Mouse (Mus musculus) gastrocnemius, adult 2 months (tissue): ENCODE data around the gene Oas1d. TPM values are rescaled to one million over a fixed set of nuclear protein-coding genes. Genes with fewer than 3 reads are reported as not detected.
"Not testable (repeated sequence)": the region's sequence is repeated elsewhere in the genome, so short reads cannot be mapped to it uniquely, and the experiment has no call there.

Experiments used
- DNase-seq: peaks from one replicate; pipeline ENCODE4 v3.0.0; 2022
- H3K27ac ChIP-seq: fragments of 200-600 bp; 2 replicates; pipeline ENCODE4 v1.8.1; 2022; ENCODE audit warnings: mild to moderate bottlenecking
- H3K4me3 ChIP-seq: fragments of 200-600 bp; 2 replicates; pipeline ENCODE4 v1.8.1; 2022; ENCODE audit warnings: mild to moderate bottlenecking, moderate library complexity
- CTCF ChIP-seq: fragments of 200-600 bp; IDR thresholded peaks from 2 replicates; pipeline ENCODE4 v1.8.1; 2022; ENCODE audit warnings: antibody characterized with exemption, mild to moderate bottlenecking, moderate library complexity
- intact Hi-C: fragments of 180-260 bp; cut with DNase I; formaldehyde crosslinking; loops from one replicate; pipeline ENCODE4 v1.15.1; 2025
- long read RNA-seq, 2 experiments: library from polyadenylated mRNA; stranded (forward); transcript quantifications; one replicate each; pipeline ENCODE4 v2.0.0; 2021
- total RNA-seq, 2 experiments: library from RNA; stranded (reverse); gene quantifications; 2 replicates each; pipeline ENCODE4 v1.2.3; 2021

Oas1d gene
- total RNA-seq, result not detected
- long read RNA-seq, experiment 1, result 0 reads
- long read RNA-seq, experiment 2, result 0 reads

DNA sequence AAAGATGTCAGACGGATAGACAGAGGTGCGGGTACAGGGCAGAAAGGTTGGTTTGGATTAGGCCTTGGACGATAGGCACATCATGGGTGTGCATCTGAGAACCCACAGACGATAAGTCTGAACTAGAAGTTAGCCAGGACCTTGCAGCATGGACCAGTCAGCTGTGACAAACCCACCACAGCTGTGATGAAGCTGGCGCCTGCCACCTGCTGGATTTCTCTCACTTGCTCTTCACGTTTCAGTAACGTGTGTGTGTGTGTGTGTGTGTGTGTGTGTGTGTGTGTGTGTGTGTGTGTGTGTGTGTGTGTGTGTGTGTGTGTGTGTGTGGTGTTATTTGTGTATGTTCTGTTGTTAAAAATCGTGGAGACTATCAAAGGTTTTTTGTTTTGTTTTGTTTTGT, at the start of gene Oas1d:
Gene Oas1d (plus strand): TSS at position 333 of the 400 bp plus-strand sequence.
- H3K27ac ChIP-seq, DNase-seq, intact Hi-C loops, H3K4me3 ChIP-seq: not testable (repeated sequence)

DNA sequence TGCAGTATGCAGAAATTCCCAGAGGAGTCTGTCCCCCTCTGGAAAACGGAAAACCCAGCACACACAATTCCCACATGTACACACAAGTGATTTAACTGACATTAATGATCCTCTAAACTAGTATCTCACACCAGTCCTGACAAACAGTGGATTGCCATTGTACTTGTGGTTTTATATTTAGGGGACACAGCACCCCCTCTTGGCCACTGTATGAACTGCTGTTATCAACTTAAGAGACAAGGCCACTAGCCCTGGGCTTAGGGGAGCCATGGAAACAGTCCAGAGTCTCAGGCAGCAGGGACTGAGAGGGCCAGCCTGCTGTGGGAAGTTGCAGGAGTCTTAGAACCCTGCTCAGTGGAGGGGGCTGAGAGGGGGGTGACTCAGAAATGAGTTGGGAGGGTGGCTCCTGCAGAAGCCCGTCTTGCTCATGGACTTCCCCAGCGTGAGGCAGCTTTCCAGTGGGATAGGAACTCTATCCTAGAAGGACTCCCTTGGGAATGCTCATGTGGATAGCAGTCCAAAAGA, 48.9 kb upstream of the Oas1d start:
- Histone ChIP-seq H3K4me3 (no peak overlapping the region), H3K27ac (no peak overlapping the region)
- peak; percentile 26; the same call in 1 of the 2 replicates for TF ChIP-seq CTCF
- intact Hi-C loops, result no loop called here
- no peak for DNase-seq

DNA sequence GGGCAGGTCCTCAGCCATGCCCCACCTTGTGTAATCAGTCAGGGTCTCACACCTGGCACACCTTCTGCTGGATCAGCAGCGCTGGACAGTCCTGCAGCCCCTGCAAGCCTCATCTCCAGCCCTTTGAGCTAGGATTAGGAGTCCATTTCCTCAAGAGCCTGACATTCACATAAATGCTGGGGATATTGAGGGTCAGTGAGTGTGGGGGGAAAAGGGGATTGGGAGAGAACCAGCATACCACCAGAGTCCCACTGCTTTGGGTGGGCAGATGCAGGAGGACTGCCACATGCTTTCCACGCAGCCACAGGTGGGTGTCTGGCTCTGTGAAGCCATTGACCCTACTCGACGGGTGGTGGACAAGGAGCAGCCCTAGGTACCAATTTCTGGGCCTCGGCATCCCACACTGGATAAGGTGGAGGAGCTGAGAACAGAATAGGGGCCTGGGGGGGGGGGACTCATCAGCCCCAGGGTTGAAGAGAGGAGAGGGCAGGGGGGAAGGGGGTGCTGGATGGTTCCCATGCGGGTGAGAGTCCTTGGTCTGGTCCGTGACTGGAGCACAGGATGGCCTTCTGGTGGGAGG, 44.8 kb upstream of the Oas1d start:
- no peak overlapping the region for H3K4me3 ChIP-seq
- intact Hi-C loops, result no loop called here

DNA sequence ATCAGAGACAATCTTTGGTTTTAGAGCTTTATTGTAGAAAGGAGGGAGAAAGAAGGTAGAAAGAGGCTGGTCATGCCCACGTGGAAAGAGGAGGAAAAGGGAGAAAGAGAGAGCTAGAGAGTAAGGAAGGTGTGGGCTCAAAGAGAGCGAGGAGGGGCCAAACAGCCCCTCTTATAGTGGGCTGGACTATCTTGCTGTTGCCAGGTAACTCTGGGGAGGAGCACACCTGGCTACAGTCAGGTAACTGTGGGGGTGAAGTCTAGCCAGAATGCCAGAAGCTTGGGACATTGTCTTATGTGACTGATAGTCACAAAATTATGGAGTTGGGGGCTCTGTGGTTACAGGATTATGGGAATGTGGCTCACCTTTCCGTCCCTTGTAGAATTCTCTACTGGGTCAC, 44.3 kb upstream of the Oas1d start:
- TF ChIP-seq CTCF, result no peak
- H3K27ac ChIP-seq, result no peak overlapping the region
- no peak overlapping the region for H3K4me3 ChIP-seq
- intact Hi-C loops, result no loop called here
- DNase-seq, result no peak

More for the DNA sequence above, 44.8 kb upstream of the Oas1d start:
- no peak for DNase-seq
- no peak for TF ChIP-seq CTCF
- H3K27ac ChIP-seq, result no peak overlapping the region

DNA sequence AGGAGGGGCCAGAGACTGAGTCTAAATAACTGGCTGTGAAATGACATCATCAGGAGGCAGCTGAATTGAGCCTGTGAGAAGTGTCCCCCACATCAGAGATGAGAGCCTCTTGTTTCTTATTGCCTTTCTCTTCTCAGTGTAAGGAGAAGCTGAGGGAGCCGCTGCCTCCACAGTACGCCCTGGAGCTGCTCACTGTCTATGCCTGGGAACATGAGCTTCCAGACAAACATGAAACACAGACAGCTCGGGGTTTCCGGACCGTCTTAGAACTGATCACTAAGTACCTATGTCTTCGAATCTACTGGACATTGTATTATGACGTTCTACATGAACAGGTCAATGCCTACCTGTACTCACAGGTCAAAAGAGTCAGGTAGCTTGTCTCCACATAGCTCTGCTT, 43.6 kb upstream of the Oas1d start:
- no peak for DNase-seq
- no peak for TF ChIP-seq CTCF
- H3K27ac ChIP-seq, result no peak overlapping the region
- intact Hi-C loops, result no loop called here
- H3K4me3 ChIP-seq, result no peak overlapping the region

DNA sequence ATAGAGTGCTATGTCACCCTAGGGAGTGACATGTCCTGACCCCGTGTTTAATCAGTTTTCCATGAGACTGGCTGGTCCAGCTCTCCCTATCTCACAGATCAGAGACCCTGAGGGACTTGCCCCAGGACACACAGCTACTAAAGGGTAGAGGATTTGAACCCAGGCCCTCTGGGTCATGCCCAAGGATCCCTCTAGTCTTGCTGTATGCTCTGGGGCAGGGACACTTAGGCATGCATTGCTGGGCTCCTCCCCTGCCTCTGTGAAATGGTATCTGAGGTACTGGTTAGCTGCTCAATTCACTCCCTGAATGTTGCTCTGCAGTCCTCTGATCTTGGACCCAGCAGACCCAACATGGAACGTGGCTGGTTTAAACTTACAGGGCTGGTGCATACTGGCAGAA, 42.9 kb upstream of the Oas1d start:
- no peak for DNase-seq
- H3K27ac ChIP-seq, result no peak overlapping the region
- intact Hi-C loops, result no loop called here
- no peak for TF ChIP-seq CTCF
- no peak overlapping the region for H3K4me3 ChIP-seq

DNA sequence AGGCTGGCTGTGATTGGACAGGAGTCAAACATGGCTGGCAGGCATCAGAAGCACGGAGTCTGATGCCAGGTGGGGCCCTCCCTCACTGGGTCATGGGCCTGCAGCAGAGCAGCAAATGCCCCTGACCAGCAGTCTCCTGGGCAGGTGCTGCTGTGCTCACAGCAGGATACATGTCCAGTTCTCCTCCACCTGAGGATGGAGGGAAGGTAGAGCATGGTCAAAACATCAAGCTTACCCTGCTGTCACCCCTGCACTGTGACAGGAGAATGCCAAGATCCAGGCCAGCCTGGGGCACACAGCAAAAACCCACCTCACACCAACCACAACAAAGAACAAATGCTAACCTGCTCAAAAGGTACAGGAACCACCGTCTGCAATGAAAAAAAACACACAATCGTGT, 37.5 kb upstream of the Oas1d start:
- intact Hi-C loops, H3K27ac ChIP-seq, DNase-seq, H3K4me3 ChIP-seq: not testable (repeated sequence)

DNA sequence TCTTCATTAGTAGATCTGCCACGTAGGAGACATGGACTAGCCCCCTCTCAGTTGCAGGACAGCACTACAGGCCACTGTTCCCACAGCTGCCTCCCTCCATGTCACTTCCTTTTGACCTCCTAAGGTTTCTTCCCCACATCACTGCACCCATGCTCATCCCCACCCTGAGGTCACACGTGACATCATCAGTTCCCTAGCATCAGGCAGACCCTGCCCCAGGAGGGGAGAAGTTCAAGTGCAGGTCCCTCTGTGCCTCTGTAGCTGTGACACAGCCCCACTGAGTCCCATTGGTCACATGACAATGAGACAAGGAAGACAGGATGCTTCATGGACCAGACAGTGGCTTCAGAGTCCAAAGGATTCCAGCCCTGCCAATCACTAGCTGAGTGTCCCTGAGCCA, 36.9 kb upstream of the Oas1d start:
- not testable (repeated sequence) for DNase-seq

DNA sequence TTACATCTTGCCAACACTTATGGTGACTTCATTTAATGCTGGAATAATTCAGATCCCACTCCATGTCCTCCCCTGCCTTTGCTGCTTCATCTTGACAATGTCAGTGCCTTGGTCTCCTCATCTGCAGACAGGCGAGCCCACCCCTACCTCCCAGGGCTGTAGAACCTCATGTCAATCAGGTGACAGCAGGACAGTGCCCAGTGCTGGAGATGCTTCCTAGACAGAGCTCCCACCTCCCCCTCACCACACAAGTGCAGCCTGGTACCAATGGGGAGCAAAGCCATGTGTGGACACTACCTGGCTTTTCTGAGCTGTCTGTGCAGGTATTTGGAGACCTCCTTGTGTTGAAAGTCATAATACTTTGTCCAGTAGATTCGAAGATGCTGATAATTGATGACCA, 35.5 kb upstream of the Oas1d start:
- not testable (repeated sequence) for H3K27ac ChIP-seq, H3K4me3 ChIP-seq, DNase-seq
- intact Hi-C loops, result loop anchor here (2.0 kb wide), 1 partner anchor 20 kb away; no protein-coding TSS in a partner anchor

More for the DNA sequence above, 36.9 kb upstream of the Oas1d start:
- H3K4me3 ChIP-seq, H3K27ac ChIP-seq, intact Hi-C loops: not testable (repeated sequence)

DNA sequence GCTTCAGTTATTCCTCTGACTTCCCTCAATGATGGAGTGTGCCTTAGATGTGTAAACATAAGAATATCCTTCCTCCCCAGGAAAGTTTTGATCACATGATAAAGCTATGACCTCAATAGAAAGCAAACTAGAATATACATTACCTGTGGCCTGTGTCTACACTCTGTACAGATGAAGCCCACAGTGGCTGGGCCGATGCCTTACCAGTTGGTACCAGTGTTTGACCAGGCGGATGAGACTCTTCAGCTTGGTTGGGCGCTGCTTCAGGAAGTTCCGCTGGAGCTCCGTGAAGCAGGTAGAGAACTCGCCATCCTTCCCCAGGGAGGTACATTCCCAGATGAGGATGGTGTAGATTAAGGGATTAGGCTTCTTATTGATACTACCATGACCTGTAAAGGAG, 32.7 kb upstream of the Oas1d start:
- DNase-seq, H3K4me3 ChIP-seq, intact Hi-C loops, H3K27ac ChIP-seq: not testable (repeated sequence)

DNA sequence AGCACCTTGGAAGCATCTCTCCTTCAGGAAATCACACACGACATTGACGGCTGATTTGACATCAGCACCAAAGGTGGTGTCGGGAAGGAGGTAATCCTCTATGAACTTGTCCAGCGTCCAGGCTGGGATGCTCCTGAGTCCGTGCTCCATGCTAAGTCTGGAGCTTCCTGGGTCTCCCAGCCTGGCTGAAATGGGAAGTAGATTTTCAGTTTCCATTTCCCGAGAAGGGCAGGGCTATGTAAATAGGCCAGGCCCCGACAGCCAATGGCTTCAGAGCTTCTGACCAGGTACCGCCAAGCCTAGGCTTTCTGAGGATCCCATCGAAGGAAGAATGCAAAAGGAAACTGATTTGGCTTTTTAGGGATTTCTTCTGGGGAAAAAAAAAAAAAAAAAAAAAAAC, 26.9 kb upstream of the Oas1d start, which contains the start of gene Oas1g:
Gene Oas1g (minus strand): TSS at position 201 of the 400 bp plus-strand sequence.
- DNase-seq, intact Hi-C loops, H3K4me3 ChIP-seq, H3K27ac ChIP-seq: not testable (repeated sequence)

DNA sequence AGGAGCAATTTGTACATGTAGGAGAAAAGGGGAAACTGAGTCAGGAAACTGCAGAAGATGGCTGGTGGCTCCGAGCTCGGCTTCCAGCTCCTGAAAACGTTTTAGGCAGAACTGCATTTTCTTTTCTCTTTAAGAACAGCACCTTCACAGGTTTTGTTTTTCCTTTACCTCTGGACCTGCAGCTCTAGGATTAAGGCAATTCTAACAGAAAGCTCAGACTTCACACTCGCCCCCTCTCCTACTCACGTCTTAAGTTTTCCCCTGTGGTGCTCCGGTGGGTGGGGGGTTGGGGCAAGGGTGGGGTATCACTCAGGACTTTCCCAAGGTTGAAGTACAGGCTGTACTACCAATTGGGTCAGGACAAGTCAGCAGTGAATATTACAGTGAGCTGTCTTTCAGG, 26.5 kb upstream of the Oas1d start:
- Histone ChIP-seq H3K27ac (no peak overlapping the region), H3K4me3 (no peak overlapping the region)
- no peak for DNase-seq
- TF ChIP-seq CTCF, result no peak
- intact Hi-C loops, result no loop called here

DNA sequence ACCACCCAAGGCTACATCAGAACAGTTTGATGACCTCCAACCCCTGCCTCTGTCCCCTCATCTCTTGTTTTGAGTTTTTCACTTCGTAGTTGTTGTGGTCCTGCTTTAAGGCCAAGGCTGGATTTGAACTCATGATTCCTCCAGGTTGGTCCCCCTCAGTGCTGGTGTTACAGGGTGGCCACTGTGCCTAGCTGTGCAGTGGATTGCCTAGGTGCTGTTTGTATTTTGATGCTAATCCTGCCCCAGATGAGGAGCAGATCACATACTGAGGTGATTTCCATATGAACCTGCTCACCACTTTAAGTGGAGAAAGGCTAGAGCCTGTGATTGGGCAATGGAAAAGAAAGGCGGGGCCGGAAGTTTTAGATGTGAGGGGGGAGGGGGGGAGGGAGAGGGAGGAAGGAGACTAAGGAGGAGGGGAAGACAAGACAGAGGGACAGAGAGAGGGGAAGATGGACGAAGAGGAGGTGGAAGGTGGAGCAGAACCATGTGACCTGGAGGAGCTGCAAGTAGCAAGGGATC, 26.0 kb upstream of the Oas1d start:
- intact Hi-C loops, H3K27ac ChIP-seq, H3K4me3 ChIP-seq, DNase-seq: not testable (repeated sequence)

DNA sequence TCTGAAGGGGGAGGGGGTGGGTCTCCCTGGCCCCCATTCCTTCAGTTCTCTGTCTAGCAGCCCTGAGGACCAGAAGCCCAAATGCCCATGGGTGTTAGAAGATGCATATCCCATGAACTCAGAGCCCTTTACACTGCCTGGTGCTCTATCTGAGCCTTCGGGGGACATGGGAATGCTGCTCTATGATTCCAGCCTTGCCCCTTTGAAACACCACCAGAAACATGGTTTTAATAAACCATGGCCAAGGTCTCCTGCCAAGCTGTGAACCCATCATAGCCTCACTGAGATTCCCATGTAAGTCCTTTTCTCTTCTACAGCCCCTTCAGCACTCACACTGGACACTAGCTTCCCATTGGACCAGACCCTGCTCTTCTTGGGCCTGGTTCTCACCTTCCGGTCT, 24.3 kb upstream of the Oas1d start:
- TF ChIP-seq CTCF, result no peak
- no peak overlapping the region for H3K27ac ChIP-seq
- intact Hi-C loops, result no loop called here
- DNase-seq, result no peak
- no peak overlapping the region for H3K4me3 ChIP-seq
